Mouse (Mus musculus) stomach, postnatal 0 days (tissue): ENCODE measurements around the gene Naif1. TPM values are rescaled to one million over a fixed set of nuclear protein-coding genes. Genes with fewer than 3 reads are reported as not detected.
"Not testable (repeated sequence)": the region's sequence is repeated elsewhere in the genome, so short reads cannot be mapped to it uniquely, and the experiment has no call there.

Experiments
- ATAC-seq: fragments of 200-750 bp; cut with Nextera tagmentation; 2 replicates; pipeline ENCODE4 v1.8.0; 2017; ENCODE audit not compliant: low FRiP score, low TSS enrichment
- DNase-seq: peaks from one replicate; pipeline ENCODE4 v3.0.0-alpha.2; 2016; ENCODE audit warnings: low spot score
- H3K27ac ChIP-seq: fragments of 300-500 bp; sonication (generic); replicated peaks from 2 replicates; pipeline ENCODE4 v1.5.1; 2014; ENCODE audit warnings: mild to moderate bottlenecking, control low read depth
- H3K27me3 ChIP-seq: fragments of 300-500 bp; sonication (generic); 2 replicates; pipeline ENCODE4 v1.6.1; 2014; ENCODE audit warnings: low read length; ENCODE audit not compliant: control insufficient read depth, insufficient read depth
- H3K36me3 ChIP-seq: fragments of 300-500 bp; sonication (generic); 2 replicates; pipeline ENCODE4 v1.6.1; 2014; ENCODE audit warnings: low read length, mixed read lengths; ENCODE audit not compliant: control insufficient read depth, insufficient read depth
- H3K4me1 ChIP-seq: fragments of 300-500 bp; sonication (generic); replicated peaks from 2 replicates; pipeline ENCODE4 v1.6.1; 2014; ENCODE audit warnings: antibody characterized with exemption; ENCODE audit not compliant: control insufficient read depth, insufficient read depth
- H3K4me2 ChIP-seq: fragments of 300-500 bp; sonication (generic); replicated peaks from 2 replicates; pipeline ENCODE4 v1.6.1; 2014; ENCODE audit warnings: low read depth, mild to moderate bottlenecking, control low read depth, moderate library complexity
- H3K4me3 ChIP-seq: fragments of 300-500 bp; sonication (generic); 2 replicates; pipeline ENCODE4 v1.5.1; 2014; ENCODE audit warnings: low read depth, low read length, control low read depth
- H3K9ac ChIP-seq: fragments of 300-500 bp; sonication (generic); 2 replicates; pipeline ENCODE4 v1.6.1; 2014; ENCODE audit warnings: mild to moderate bottlenecking, low read length, control low read depth, mixed read lengths
- H3K9me3 ChIP-seq: fragments of 300-500 bp; sonication (generic); 2 replicates; pipeline ENCODE4 v1.6.1; 2016; ENCODE audit warnings: low read length; ENCODE audit not compliant: control insufficient read depth
- CTCF ChIP-seq: IDR thresholded peaks from 2 replicates; pipeline ENCODE4 v1.5.1; 2016; ENCODE audit warnings: antibody characterized with exemption, low read depth, mild to moderate bottlenecking, moderate library complexity
- EP300 ChIP-seq: optimal IDR thresholded peaks from 2 replicates; pipeline ENCODE3; 2016; ENCODE audit warnings: antibody characterized with exemption
- WGBS: fragments of 180-500 bp; shearing (Covaris S2); extraction: QIAGEN DNeasy Blood & Tissue Kit; methylation state at CpG from one replicate; pipeline ENCODE4 v1.1.7; 2014; 5-methylcytosine and 5-hydroxymethylcytosine counted together
- polyA plus RNA-seq: library from polyadenylated mRNA; unstranded; fragments of >200 nt; fragmentation: Nextera tagmentation; extraction: Ambion mirVana; gene quantifications from 2 replicates; pipeline ENCODE4 v1.2.1, GENCODE M21; 2015

The Naif1 gene
- polyA plus RNA-seq, 1 experiment from 2014 or later: 2.6 TPM

DNA sequence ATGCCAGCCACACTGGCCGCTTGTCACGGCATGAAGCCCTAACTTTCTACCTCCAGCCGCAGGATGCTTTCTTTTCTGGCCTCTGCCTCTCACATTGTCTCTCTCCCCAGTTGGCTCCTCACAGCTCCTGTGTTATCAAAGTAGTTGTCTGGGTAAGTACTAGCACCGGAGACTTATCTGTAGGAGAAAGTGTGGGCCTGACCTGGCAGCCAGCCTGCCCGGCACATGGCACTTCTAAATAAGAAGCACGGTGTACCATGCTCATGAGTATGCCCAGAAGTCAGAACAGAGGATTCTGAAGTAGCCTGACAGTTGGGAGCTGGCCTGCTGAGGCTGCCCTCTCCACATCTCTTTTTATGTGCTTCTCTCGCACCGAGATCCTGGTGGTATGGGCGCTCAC is 35.9 kb downstream of the Naif1 start:
- no peaks in the 10 kb centered on the region for H3K9me3 ChIP-seq
- no peak for ATAC-seq
- no peak overlapping the region; the same call in 1 of the 2 replicates for H3K9ac ChIP-seq
- no peak overlapping the region for H3K27ac ChIP-seq
- no peak overlapping the region for H3K4me3 ChIP-seq
- H3K27me3 ChIP-seq: no peaks in the 10 kb centered on the region
- no peak overlapping the region for H3K4me2 ChIP-seq
- no peak for DNase-seq
- 85% methylated on average over 9 of the region's 9 CpGs for WGBS
- no peak for TF ChIP-seq EP300
- no peak for TF ChIP-seq CTCF
- H3K4me1 ChIP-seq: no peaks in the 10 kb centered on the region
- H3K36me3 ChIP-seq: no peaks in the 10 kb centered on the region

DNA sequence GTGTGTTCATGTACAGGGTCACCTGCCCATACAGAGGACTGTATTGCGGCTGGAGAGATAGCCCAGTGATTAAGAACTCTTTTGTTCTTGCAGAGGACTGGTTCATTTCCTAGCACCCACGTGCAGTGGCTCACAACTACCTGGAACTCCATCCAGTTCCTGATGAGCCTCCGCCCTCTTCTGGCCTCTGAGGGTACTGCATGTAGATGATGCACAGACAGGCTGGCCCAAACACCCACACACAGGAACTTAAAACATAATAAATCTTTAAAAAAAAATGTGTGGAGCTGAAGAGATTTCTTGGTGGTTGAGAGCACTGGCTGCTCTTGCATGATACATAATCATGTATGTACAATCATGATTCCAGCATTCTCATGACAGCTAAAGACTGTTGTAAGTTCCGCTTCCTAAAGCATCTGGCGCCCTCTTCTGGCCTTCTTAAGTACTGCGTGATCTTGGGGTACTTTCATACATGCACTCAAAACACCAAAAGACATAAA is 36.9 kb downstream of the Naif1 start:
- Histone ChIP-seq H3K9me3 (no peaks in the 10 kb centered on the region), H3K27ac (no peak overlapping the region), H3K4me2 (no peak overlapping the region), H3K27me3 (no peaks in the 10 kb centered on the region), H3K4me3 (no peak overlapping the region), H3K36me3 (no peaks in the 10 kb centered on the region), H3K9ac (no peak overlapping the region), H3K4me1 (no peaks in the 10 kb centered on the region)
- WGBS: 7% methylated on average over 6 of the region's 6 CpGs
- peak; percentile 86 for TF ChIP-seq CTCF
- TF ChIP-seq EP300: no peak
- peak; percentile 95 for DNase-seq
- peak; percentile 46 for ATAC-seq

DNA sequence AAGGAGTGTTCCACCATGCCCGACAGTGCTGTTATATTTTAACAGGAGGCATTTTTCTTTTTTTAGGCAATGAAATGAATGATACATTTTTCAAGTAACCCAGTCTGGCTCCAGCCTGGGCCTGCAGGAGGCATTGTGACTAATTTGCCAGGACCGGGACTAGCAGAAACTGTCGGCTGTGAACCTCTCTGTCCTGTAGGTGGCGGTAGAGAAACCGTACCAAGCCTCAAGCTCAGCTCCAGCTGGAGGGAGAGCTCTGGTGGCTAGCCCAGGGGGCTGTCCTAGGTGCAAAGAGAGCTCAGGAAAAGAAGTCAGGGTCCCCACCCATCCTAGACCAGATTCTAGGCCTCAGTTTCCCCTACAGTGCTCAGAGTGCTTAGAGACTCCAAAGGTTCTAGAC is 38.4 kb downstream of the Naif1 start:
- Histone ChIP-seq H3K9me3 (no peaks in the 10 kb centered on the region), H3K27ac (no peak overlapping the region), H3K4me2 (no peak overlapping the region), H3K27me3 (no peaks in the 10 kb centered on the region), H3K36me3 (no peaks in the 10 kb centered on the region), H3K9ac (no peak overlapping the region), H3K4me1 (no peaks in the 10 kb centered on the region), H3K4me3 (no peak overlapping the region)
- WGBS: 2% methylated on average over 5 of the region's 5 CpGs
- ATAC-seq (peak; percentile 41), DNase-seq (peak; percentile 83)
- TF ChIP-seq EP300: no peak
- peak; percentile 95 for TF ChIP-seq CTCF

DNA sequence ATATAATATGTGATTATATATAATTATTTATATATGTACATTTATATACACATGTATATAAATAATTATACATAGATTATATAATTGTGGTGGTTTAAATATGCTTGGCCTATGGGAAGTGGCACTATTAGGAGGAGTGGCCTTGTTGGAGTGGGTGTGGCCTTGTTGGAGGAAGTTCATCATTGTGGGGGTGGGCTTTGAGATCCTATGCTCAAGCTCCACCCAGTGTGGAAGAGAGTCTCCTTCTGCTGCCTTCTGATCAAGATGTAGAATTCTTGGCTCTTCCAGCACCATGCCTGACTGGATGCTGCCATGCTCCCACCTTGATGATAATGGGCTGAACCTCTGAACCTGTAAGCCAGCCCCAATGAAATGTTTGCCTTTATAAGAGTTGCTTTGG is 40.5 kb downstream of the Naif1 start:
- H3K36me3 ChIP-seq, H3K4me1 ChIP-seq, H3K9me3 ChIP-seq, H3K4me2 ChIP-seq, H3K4me3 ChIP-seq, DNase-seq, H3K9ac ChIP-seq, H3K27me3 ChIP-seq, ATAC-seq, H3K27ac ChIP-seq: not testable (repeated sequence)

DNA sequence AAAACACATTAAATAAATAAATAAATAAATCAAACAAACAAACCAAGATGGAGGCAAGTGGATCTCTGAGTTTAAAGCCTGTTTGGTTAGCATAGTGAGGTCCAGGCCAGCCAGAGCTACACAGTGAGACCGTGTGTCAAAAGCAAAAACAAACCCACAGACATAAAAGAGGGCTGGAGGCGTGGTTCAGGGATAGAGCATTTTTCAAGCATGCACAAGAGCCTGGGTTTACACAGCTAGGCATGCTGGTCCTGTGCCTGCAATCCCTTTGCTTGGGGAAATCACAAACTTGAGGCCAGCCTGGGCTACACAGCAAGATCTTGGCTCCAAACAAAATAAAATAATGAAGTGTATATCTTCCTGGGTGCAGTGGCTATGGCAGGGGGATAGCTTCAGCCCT is 42.4 kb downstream of the Naif1 start:
- Histone ChIP-seq H3K9me3 (no peaks in the 10 kb centered on the region), H3K9ac (no peak overlapping the region), H3K4me2 (no peak overlapping the region), H3K4me3 (no peak overlapping the region), H3K27me3 (no peaks in the 10 kb centered on the region), H3K4me1 (no peaks in the 10 kb centered on the region), H3K36me3 (no peaks in the 10 kb centered on the region), H3K27ac (no peak overlapping the region)
- ATAC-seq (no peak), DNase-seq (no peak)
- 37% methylated on average over 2 of the region's 2 CpGs for WGBS
- no peak for TF ChIP-seq EP300
- TF ChIP-seq CTCF: no peak

DNA sequence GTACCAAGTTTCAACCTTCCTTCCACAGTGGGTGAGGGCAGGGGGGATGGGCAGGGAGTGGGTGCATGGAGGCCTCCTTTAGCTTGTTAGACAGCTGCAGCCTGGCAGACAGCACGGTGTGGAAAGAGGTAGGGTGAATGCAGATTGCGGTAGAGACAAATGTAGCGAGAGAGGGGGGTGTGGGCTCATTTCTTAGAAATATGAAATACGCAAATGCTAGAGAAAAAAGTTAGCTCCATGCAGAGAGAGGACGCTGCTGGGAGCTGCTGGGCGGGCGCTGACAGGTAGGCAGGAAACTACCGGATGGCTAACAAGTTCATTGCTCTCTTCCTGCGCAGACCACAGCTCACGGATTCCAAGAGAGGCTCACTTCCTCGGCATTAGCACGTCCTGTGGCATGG is 43.0 kb downstream of the Naif1 start:
- H3K4me3 ChIP-seq: no peak overlapping the region
- H3K9me3 ChIP-seq: no peaks in the 10 kb centered on the region
- no peaks in the 10 kb centered on the region for H3K4me1 ChIP-seq
- 52% methylated on average over 12 of the region's 12 CpGs for WGBS
- no peaks in the 10 kb centered on the region for H3K36me3 ChIP-seq
- ATAC-seq: 0 out of 2 replicates have a peak, but pooled peaks have one; percentile 30
- no peaks in the 10 kb centered on the region for H3K27me3 ChIP-seq
- no peak overlapping the region for H3K27ac ChIP-seq
- H3K9ac ChIP-seq: no peak overlapping the region
- peak; percentile 45 for DNase-seq
- no peak for TF ChIP-seq CTCF
- no peak for TF ChIP-seq EP300
- no peak overlapping the region for H3K4me2 ChIP-seq
